Mouse (Mus musculus) stomach, embryonic 16.5 days (tissue): ENCODE results near the gene Slc29a2. TPM values are rescaled to one million over a fixed set of nuclear protein-coding genes. Genes with fewer than 3 reads are reported as not detected.
A peak's percentile ranks its signal among the peaks of the same experiment; 100 is the strongest.

Experiments used
- ATAC-seq: fragments of 200-750 bp; cut with Nextera tagmentation; 2 replicates; pipeline ENCODE4 v1.8.0; 2017; ENCODE audit warnings: moderate number of reproducible peaks, moderate TSS enrichment; ENCODE audit not compliant: insufficient read depth, low FRiP score
- H3K27ac ChIP-seq: fragments of 300-500 bp; sonication (generic); 2 replicates; pipeline ENCODE4 v1.5.1; 2014; ENCODE audit warnings: low read length
- H3K27me3 ChIP-seq: fragments of 300-500 bp; sonication (generic); 2 replicates; pipeline ENCODE4 v1.6.1; 2014; ENCODE audit warnings: low read length, control low read depth, mixed read lengths; ENCODE audit not compliant: control insufficient read depth, insufficient read depth
- H3K36me3 ChIP-seq: fragments of 300-500 bp; sonication (generic); 2 replicates; pipeline ENCODE4 v1.6.1; 2014; ENCODE audit warnings: low read length; ENCODE audit not compliant: control insufficient read depth, insufficient read depth
- H3K4me1 ChIP-seq: fragments of 300-500 bp; sonication (generic); 2 replicates; pipeline ENCODE4 v1.6.1; 2014; ENCODE audit warnings: low read length, control low read depth, mixed read lengths; ENCODE audit not compliant: control insufficient read depth, insufficient read depth
- H3K4me2 ChIP-seq: fragments of 300-500 bp; sonication (generic); 2 replicates; pipeline ENCODE4 v1.6.1; 2014; ENCODE audit warnings: low read depth, low read length, mixed read lengths
- H3K4me3 ChIP-seq: fragments of 300-500 bp; sonication (generic); replicated peaks from 2 replicates; pipeline ENCODE4 v1.5.1; 2014; ENCODE audit warnings: mild to moderate bottlenecking, low read length
- H3K9ac ChIP-seq: fragments of 300-500 bp; sonication (generic); 2 replicates; pipeline ENCODE4 v1.6.1; 2014; ENCODE audit warnings: low read length
- H3K9me3 ChIP-seq: fragments of 300-500 bp; sonication (generic); replicated peaks from 2 replicates; pipeline ENCODE4 v1.6.1; 2016; ENCODE audit warnings: low read length, control low read depth; ENCODE audit not compliant: control insufficient read depth
- WGBS: fragments of 180-500 bp; shearing (Covaris S2); extraction: QIAGEN DNeasy Blood & Tissue Kit; methylation state at CpG from one replicate; pipeline ENCODE4 v1.1.7; 2014; 5-methylcytosine and 5-hydroxymethylcytosine counted together
- polyA plus RNA-seq: library from polyadenylated mRNA; unstranded; fragments of >200 nt; fragmentation: Nextera tagmentation; extraction: Ambion mirVana; gene quantifications from 2 replicates; pipeline ENCODE4 v1.2.1, GENCODE M21; 2015

The Slc29a2 gene
- polyA plus RNA-seq: 3.1 and 3.3 TPM in 2 replicates

GRCm38 (mm10) chr19:5023621-5024479, at the start of gene Slc29a2:
Gene Slc29a2 (plus strand): TSS chr19:5023860.
- WGBS: under 1% methylated on average over 59 of the region's 62 CpGs
- H3K4me3 ChIP-seq: peak within 1 kb of the TSS; percentile 67
- H3K9ac ChIP-seq: peak within 1 kb of the TSS; percentile 87
- H3K27ac ChIP-seq: peak within 1 kb of the TSS; percentile 90
- H3K4me1 ChIP-seq: 0 out of 2 replicates have a peak, but pooled peaks cover 3% of the 10 kb centered on the region
- H3K36me3 ChIP-seq: no peaks in the 10 kb centered on the region
- H3K27me3 ChIP-seq: no peaks in the 10 kb centered on the region
- no peaks in the 10 kb centered on the region for H3K9me3 ChIP-seq
- H3K4me2 ChIP-seq: peak within 1 kb of the TSS; percentile 86
- peak; percentile 98 for ATAC-seq

GRCm38 (mm10) chr19:4981767-4982166, 41.9 kb upstream of the Slc29a2 start:
- no peak overlapping the region for H3K27ac ChIP-seq
- no peak overlapping the region for H3K9ac ChIP-seq
- no peak for ATAC-seq
- H3K4me3 ChIP-seq: no peak overlapping the region
- H3K4me1 ChIP-seq: no peaks in the 10 kb centered on the region
- no peaks in the 10 kb centered on the region for H3K36me3 ChIP-seq
- H3K9me3 ChIP-seq: no peaks in the 10 kb centered on the region
- H3K4me2 ChIP-seq: no peak overlapping the region
- peaks cover 12% of the 10 kb centered on the region; the same call in 1 of the 2 replicates for H3K27me3 ChIP-seq

- Histone ChIP-seq H3K36me3 (no peaks in the 10 kb centered on the region), H3K4me1 (no peaks in the 10 kb centered on the region), H3K27me3 (peaks cover 35% of the 10 kb centered on the region), H3K27ac (no peak overlapping the region), H3K4me3 (no peak overlapping the region), H3K9me3 (no peaks in the 10 kb centered on the region), H3K9ac (no peak overlapping the region), H3K4me2 (no peak overlapping the region)
- 3% methylated on average over 13 of the region's 13 CpGs for WGBS
- ATAC-seq: peak; percentile 35; the same call in 1 of the 2 replicates
Observed at GRCm38 (mm10) chr19:4989013-4989412, 34.6 kb upstream of the Slc29a2 start.

- peaks cover 30% of the 10 kb centered on the region for H3K27me3 ChIP-seq
Observed at GRCm38 (mm10) chr19:4989434-4990255, 34.0 kb upstream of the Slc29a2 start.

GRCm38 (mm10) chr19:4990256-4990625, 33.4 kb upstream of the Slc29a2 start, which contains the start of gene Npas4:
Gene Npas4 (minus strand): TSS chr19:4990316.
- H3K36me3 ChIP-seq: no peaks in the 10 kb centered on the region
- H3K9me3 ChIP-seq: no peaks in the 10 kb centered on the region
- 21% methylated on average over 4 of the region's 4 CpGs for WGBS
- H3K4me3 ChIP-seq: no peak within 1 kb of the TSS
- H3K4me2 ChIP-seq: peak within 1 kb of the TSS; percentile 8; the same call in 1 of the 2 replicates
- peaks cover 26% of the 10 kb centered on the region for H3K27me3 ChIP-seq
- H3K27ac ChIP-seq: no peak within 1 kb of the TSS
- no peaks in the 10 kb centered on the region for H3K4me1 ChIP-seq
- no peak for ATAC-seq
- H3K9ac ChIP-seq: no peak within 1 kb of the TSS

More at GRCm38 (mm10) chr19:4989434-4990255, 34.0 kb upstream of the Slc29a2 start:
- H3K27ac ChIP-seq: no peak overlapping the region
- no peaks in the 10 kb centered on the region for H3K36me3 ChIP-seq
- no peaks in the 10 kb centered on the region for H3K4me1 ChIP-seq
- H3K9ac ChIP-seq: no peak overlapping the region
- no peaks in the 10 kb centered on the region for H3K9me3 ChIP-seq
- H3K4me2 ChIP-seq: no peak overlapping the region
- 0 out of 2 replicates have a peak, but pooled peaks have one; percentile 1 for ATAC-seq
- H3K4me3 ChIP-seq: no peak overlapping the region
- WGBS: 16% methylated on average over 43 of the region's 47 CpGs

GRCm38 (mm10) chr19:4990716-4991115, 32.9 kb upstream of the Slc29a2 start:
- Histone ChIP-seq H3K36me3 (no peaks in the 10 kb centered on the region), H3K9me3 (no peaks in the 10 kb centered on the region), H3K4me1 (no peaks in the 10 kb centered on the region), H3K27me3 (peaks cover 26% of the 10 kb centered on the region), H3K4me2 (peak overlapping the region; percentile 8; the same call in 1 of the 2 replicates), H3K27ac (no peak overlapping the region), H3K4me3 (no peak overlapping the region), H3K9ac (no peak overlapping the region)
- peak; percentile 20; the same call in 1 of the 2 replicates for ATAC-seq
- WGBS: 3% methylated on average over 22 of the region's 22 CpGs

GRCm38 (mm10) chr19:4992371-4992770, 31.3 kb upstream of the Slc29a2 start:
- Histone ChIP-seq H3K9ac (no peak overlapping the region), H3K4me1 (no peaks in the 10 kb centered on the region), H3K4me3 (no peak overlapping the region), H3K27me3 (peaks cover 26% of the 10 kb centered on the region), H3K4me2 (no peak overlapping the region), H3K36me3 (no peaks in the 10 kb centered on the region), H3K27ac (no peak overlapping the region), H3K9me3 (no peaks in the 10 kb centered on the region)
- 14% methylated on average over 8 of the region's 8 CpGs for WGBS
- no peak for ATAC-seq

GRCm38 (mm10) chr19:4992904-4993303, 30.8 kb upstream of the Slc29a2 start:
- no peaks in the 10 kb centered on the region for H3K9me3 ChIP-seq
- no peak overlapping the region for H3K27ac ChIP-seq
- H3K4me3 ChIP-seq: no peak overlapping the region
- peak; percentile 89 for ATAC-seq
- no peaks in the 10 kb centered on the region for H3K36me3 ChIP-seq
- H3K4me1 ChIP-seq: no peaks in the 10 kb centered on the region
- peaks cover 26% of the 10 kb centered on the region for H3K27me3 ChIP-seq
- H3K9ac ChIP-seq: no peak overlapping the region
- 6% methylated on average over 9 of the region's 9 CpGs for WGBS
- H3K4me2 ChIP-seq: no peak overlapping the region

GRCm38 (mm10) chr19:4994043-4994442, 29.6 kb upstream of the Slc29a2 start:
- peaks cover 26% of the 10 kb centered on the region for H3K27me3 ChIP-seq
- no peaks in the 10 kb centered on the region for H3K36me3 ChIP-seq
- H3K4me1 ChIP-seq: no peaks in the 10 kb centered on the region
- no peak for ATAC-seq
- H3K9ac ChIP-seq: no peak overlapping the region
- WGBS: 59% methylated on average over 5 of the region's 5 CpGs
- H3K27ac ChIP-seq: no peak overlapping the region
- H3K4me2 ChIP-seq: no peak overlapping the region
- no peaks in the 10 kb centered on the region for H3K9me3 ChIP-seq
- no peak overlapping the region for H3K4me3 ChIP-seq
